Mouse (Mus musculus) embryonic facial prominence, embryonic 11.5 days (tissue): Measurements from ENCODE around the gene Ube2c. TPM values are rescaled to one million over a fixed set of nuclear protein-coding genes. Genes with fewer than 3 reads are reported as not detected.
"Not testable (repeated sequence)": the region's sequence is repeated elsewhere in the genome, so short reads cannot be mapped to it uniquely, and the experiment has no call there.

Source experiments
- ATAC-seq: fragments of 200-750 bp; cut with Nextera tagmentation; replicated peaks from 2 replicates; pipeline ENCODE4 v1.8.0; 2017; ENCODE audit warnings: low read depth; ENCODE audit not compliant: insufficient number of reproducible peaks, low FRiP score, low TSS enrichment
- DNase-seq: peaks from one replicate; pipeline ENCODE4 v3.0.0-alpha.2; 2015; ENCODE audit warnings: low spot score
- H3K27ac ChIP-seq: fragments of 300-500 bp; sonication (generic); replicated peaks from 2 replicates; pipeline ENCODE4 v1.5.1; 2014; ENCODE audit warnings: mild to moderate bottlenecking, low read depth, low read length, control low read depth
- H3K27me3 ChIP-seq: fragments of 300-500 bp; sonication (generic); 2 replicates; pipeline ENCODE4 v1.6.1; 2014; ENCODE audit warnings: mild to moderate bottlenecking, low read length, moderate library complexity, mixed read lengths; ENCODE audit not compliant: control insufficient read depth, insufficient read depth
- H3K36me3 ChIP-seq: fragments of 300-500 bp; sonication (generic); replicated peaks from 2 replicates; pipeline ENCODE4 v1.6.1; 2014; ENCODE audit warnings: low read depth, mild to moderate bottlenecking, low read length, moderate library complexity, mixed read lengths; ENCODE audit not compliant: control insufficient read depth, insufficient read depth
- H3K4me1 ChIP-seq: fragments of 300-500 bp; sonication (generic); 2 replicates; pipeline ENCODE4 v1.6.1; 2014; ENCODE audit warnings: low read length, mixed read lengths; ENCODE audit not compliant: control insufficient read depth, insufficient read depth
- H3K4me2 ChIP-seq: fragments of 300-500 bp; sonication (generic); 2 replicates; pipeline ENCODE4 v1.6.1; 2014; ENCODE audit warnings: low read depth, mild to moderate bottlenecking, control low read depth, low read length, moderate library complexity
- H3K4me3 ChIP-seq: fragments of 300-500 bp; sonication (generic); 2 replicates; pipeline ENCODE4 v1.5.1; 2014; ENCODE audit warnings: low read depth, low read length, control low read depth
- H3K9ac ChIP-seq: fragments of 300-500 bp; sonication (generic); replicated peaks from 2 replicates; pipeline ENCODE4 v1.6.1; 2014; ENCODE audit warnings: mild to moderate bottlenecking, control low read depth, low read length
- H3K9me3 ChIP-seq: fragments of 300-500 bp; sonication (generic); replicated peaks from 2 replicates; pipeline ENCODE4 v1.6.1; 2016; ENCODE audit warnings: mild to moderate bottlenecking, low read length, inconsistent platforms, mixed read lengths; ENCODE audit not compliant: control insufficient read depth
- WGBS: fragments of 180-500 bp; shearing (Covaris S2); extraction: QIAGEN DNeasy Blood & Tissue Kit; methylation state at CpG from one replicate; pipeline ENCODE4 v1.1.7; 2014; 5-methylcytosine and 5-hydroxymethylcytosine counted together
- polyA plus RNA-seq: library from polyadenylated mRNA; unstranded; fragments of >200 nt; fragmentation: Nextera tagmentation; extraction: Ambion mirVana; gene quantifications from 2 replicates; pipeline ENCODE4 v1.2.1, GENCODE M21; 2014

The Ube2c gene
- polyA plus RNA-seq, 1 experiment from 2014 or later, result 547 TPM

DNA sequence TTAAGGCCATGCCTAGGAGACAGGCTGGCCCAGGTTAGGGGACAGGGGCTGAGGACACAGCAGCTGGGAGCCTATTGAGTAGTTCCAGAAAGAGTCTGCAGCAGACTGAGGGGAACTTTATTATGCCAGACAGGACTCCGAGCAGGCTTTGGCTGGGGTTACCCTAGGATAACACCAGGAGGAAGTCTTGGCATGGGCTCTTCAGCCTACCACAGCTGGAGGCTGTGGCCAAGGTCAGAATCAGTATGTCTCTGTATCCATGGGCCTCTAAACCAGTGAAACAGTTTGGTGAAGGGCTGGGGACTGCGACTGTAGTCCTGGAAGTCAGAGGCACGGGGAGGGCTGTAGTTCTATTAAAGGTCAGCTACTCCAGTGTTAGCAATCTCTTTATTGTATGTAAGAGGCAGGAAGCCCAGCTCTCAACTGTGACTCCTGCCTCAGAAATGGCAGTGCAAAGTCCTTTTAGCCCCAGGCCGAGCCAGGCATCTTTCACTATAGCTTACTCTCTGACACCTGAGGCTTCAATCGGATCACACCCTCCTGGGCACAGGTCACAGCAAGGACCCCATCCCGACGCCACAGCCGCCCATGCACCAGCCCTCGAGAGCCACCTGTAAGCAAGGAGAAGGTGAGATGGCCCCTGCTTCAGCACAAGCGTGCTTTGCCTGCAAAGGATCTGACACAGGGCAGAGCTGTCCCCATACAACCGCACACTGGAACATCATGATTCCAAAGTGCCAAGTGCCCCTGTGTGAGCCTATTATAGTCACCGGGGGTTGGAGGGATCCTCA lies 22.9 kb downstream of the Ube2c start:
- H3K27ac ChIP-seq, result no peak overlapping the region
- no peak overlapping the region for H3K4me2 ChIP-seq
- H3K9ac ChIP-seq, result no peak overlapping the region
- ATAC-seq, result no peak; the same call in 1 of the 2 replicates
- peaks cover 4% of the 10 kb centered on the region for H3K36me3 ChIP-seq
- no peaks in the 10 kb centered on the region for H3K27me3 ChIP-seq
- no peak overlapping the region for H3K4me3 ChIP-seq
- DNase-seq, result no peak
- WGBS, result 88% methylated on average over 12 of the region's 12 CpGs
- H3K9me3 ChIP-seq, result no peaks in the 10 kb centered on the region
- no peaks in the 10 kb centered on the region for H3K4me1 ChIP-seq

DNA sequence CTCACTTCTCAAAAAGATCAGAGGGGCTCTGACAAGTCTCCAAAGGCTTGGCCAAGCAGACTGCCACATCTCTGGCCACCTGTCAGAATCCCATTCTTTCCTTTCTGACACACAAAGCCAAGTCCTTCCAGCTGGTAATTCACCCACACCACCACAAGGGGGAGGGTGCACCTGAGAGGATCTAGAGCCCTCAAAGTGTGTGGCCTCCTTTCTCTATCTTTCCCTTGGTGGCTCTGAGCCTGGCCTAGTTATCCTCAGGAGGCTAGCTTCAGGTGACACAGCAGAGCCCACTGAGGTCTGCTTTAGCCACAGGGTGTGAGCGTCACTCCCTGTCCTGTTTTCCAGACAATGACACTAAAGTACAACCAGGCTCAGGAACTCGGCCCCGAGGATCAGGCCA lies 23.5 kb downstream of the Ube2c start:
- Histone ChIP-seq H3K4me1 (no peaks in the 10 kb centered on the region), H3K36me3 (peaks cover 4% of the 10 kb centered on the region), H3K27ac (no peak overlapping the region), H3K9ac (no peak overlapping the region), H3K4me2 (no peak overlapping the region), H3K9me3 (no peaks in the 10 kb centered on the region), H3K4me3 (no peak overlapping the region), H3K27me3 (no peaks in the 10 kb centered on the region)
- 80% methylated on average over 3 of the region's 3 CpGs for WGBS
- ATAC-seq (no peak), DNase-seq (peak; percentile 74)

DNA sequence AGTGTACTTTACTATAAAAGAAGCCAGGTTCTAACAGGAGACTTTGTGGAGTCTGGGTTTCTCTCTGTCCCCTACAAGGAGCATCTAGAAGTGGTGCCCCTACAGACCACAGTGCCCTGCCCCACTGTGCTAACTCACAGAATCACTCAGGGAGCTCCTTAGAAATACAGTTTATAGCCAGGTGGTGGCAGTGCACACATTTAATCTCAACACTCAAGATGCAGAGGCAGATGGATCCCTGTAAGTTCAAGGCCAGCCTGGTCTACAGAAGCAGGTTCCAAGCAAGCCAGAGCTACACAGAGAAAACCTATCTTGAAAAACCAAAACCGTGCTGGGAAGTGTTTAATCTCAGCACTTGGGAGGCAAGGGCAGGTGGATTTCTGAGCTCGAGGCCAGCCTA lies 24.1 kb downstream of the Ube2c start:
- DNase-seq (peak; percentile 26), ATAC-seq (no peak)
- H3K9ac ChIP-seq, result no peak overlapping the region
- no peak overlapping the region for H3K4me3 ChIP-seq
- peaks cover 4% of the 10 kb centered on the region for H3K36me3 ChIP-seq
- H3K4me1 ChIP-seq, result no peaks in the 10 kb centered on the region
- no peak overlapping the region for H3K4me2 ChIP-seq
- H3K9me3 ChIP-seq, result no peaks in the 10 kb centered on the region
- no peak overlapping the region for H3K27ac ChIP-seq
- no peaks in the 10 kb centered on the region for H3K27me3 ChIP-seq
- 96% methylated on average over 2 of the region's 2 CpGs for whole genome bisulfite sequencing

DNA sequence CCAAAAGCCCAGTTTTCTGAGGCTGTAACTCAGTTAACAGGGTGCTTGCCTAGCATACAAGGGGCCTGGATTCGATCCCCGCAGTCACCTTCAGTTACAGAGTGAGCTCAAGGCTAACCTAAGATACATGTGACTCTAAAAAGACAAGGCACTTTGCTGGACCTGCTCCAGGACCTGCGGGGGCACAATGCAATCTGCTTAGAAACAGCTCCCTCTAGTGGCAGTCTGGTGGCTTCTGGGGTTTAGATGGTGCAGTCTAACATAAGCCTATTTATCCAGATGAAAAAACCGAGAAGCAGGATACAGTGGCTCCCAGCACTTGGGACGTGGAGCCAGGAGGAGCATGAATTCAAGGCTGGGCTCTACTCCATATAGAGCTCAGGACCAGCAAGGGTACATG lies 24.6 kb downstream of the Ube2c start:
- no peak overlapping the region for H3K4me3 ChIP-seq
- no peak overlapping the region for H3K9ac ChIP-seq
- no peaks in the 10 kb centered on the region for H3K9me3 ChIP-seq
- no peak overlapping the region for H3K27ac ChIP-seq
- no peaks in the 10 kb centered on the region for H3K4me1 ChIP-seq
- H3K36me3 ChIP-seq, result peaks cover 4% of the 10 kb centered on the region
- DNase-seq, result peak; percentile 93
- WGBS, result 30% methylated on average over 5 of the region's 5 CpGs
- no peaks in the 10 kb centered on the region for H3K27me3 ChIP-seq
- ATAC-seq, result peak; percentile 41; the same call in 1 of the 2 replicates
- H3K4me2 ChIP-seq, result no peak overlapping the region

DNA sequence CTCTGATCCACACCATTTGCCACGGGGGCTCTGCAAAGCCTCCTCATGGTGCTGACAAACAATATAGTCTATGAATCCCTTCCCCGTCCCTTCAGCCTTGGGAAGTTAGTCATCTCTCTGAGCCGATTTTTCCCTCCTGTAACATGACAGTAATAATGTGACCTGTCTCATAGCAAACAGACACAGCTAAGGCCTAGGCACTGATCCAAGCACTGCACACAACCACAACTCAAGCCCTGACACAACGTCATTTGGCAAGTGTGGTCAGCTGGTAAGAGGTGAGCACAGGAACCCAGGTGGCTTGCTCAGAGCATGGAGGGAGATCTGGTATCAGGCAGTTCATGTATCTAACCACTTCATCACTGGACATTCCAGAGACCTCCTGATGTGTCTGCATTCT lies 26.2 kb downstream of the Ube2c start:
- Histone ChIP-seq H3K36me3 (peaks cover 4% of the 10 kb centered on the region), H3K27ac (no peak overlapping the region), H3K9me3 (no peaks in the 10 kb centered on the region), H3K4me3 (no peak overlapping the region), H3K27me3 (no peaks in the 10 kb centered on the region), H3K4me2 (no peak overlapping the region), H3K9ac (no peak overlapping the region), H3K4me1 (no peaks in the 10 kb centered on the region)
- DNase-seq, result no peak
- 87% methylated on average over 4 of the region's 4 CpGs for WGBS
- ATAC-seq, result no peak

DNA sequence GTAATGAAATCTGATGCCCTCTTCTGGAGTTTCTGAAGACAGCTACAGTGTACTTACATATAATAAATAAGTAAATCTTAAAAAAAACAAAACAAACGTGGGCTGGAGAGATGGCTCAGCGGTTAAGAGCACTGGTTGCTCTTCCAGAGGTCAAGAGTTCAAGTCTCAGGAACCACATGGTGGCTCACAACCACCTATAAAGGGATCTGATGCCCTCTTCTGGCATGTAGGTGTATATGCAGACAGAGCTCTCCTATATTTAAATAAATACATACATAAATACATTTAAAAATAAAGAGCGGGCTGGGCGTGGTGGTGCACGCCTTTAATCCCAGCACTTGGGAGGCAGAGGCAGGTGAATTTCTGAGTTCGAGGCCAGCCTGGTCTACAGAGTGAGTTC lies 28.9 kb downstream of the Ube2c start:
- H3K9ac ChIP-seq, H3K36me3 ChIP-seq, ATAC-seq: not testable (repeated sequence)

DNA sequence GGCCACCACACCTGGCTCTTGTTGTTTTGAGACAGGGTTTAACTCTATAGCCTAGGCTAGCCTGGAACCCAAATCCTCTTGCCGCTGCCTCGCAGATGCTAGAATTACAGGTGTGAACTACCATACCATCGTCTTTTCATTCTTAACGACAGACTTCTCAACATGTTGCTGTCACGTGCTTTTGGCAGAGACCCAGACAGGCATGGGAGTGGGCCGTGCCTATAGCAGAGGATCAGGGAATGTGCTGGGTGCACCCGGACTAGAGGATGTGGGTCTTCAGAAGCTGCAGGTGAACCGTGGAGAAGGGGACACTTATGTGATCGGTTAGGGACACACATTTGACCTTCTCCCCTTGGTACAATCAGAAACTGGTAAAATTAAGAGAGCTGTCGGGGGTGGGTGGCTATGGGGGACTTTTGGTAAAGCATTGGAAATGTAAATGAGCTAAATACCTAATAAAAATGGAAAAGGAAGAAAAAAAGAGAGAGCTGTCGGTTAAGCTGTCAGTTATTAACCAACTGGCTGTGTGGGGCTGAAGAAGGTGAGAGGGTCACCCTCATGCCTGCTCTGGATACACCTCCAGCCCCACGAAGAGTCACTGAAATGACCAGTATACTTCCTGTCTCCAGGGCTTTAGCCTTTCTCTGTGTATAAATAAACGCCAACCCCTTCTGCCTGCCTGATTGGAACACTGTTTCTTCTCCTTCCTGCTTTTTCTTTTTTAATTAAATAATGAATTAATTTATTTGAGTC lies 30.7 kb downstream of the Ube2c start:
- no peak overlapping the region for H3K9ac ChIP-seq
- ATAC-seq, result no peak
- DNase-seq, result no peak
- no peaks in the 10 kb centered on the region for H3K27me3 ChIP-seq
- no peaks in the 10 kb centered on the region for H3K9me3 ChIP-seq
- no peak overlapping the region for H3K27ac ChIP-seq
- H3K4me3 ChIP-seq, result no peak overlapping the region
- 94% methylated on average over 13 of the region's 13 CpGs for WGBS
- no peak overlapping the region for H3K4me2 ChIP-seq
- no peaks in the 10 kb centered on the region for H3K4me1 ChIP-seq
- H3K36me3 ChIP-seq, result no peaks in the 10 kb centered on the region; the same call in none of the 2 replicates

More for the DNA sequence above, 28.9 kb downstream of the Ube2c start:
- H3K4me3 ChIP-seq, H3K4me2 ChIP-seq, H3K27ac ChIP-seq, DNase-seq, H3K4me1 ChIP-seq, H3K9me3 ChIP-seq, H3K27me3 ChIP-seq: not testable (repeated sequence)
- WGBS, result 80% methylated on average over 5 of the region's 6 CpGs
